Mouse (Mus musculus): ENCODE data around the gene Abca17. TPM values are rescaled to one million over a fixed set of nuclear protein-coding genes. Genes with fewer than 3 reads are reported as not detected.

The Abca17 gene
- polyA plus RNA-seq, 1 experiment from 2014 or later: 0.23 TPM

DNA sequence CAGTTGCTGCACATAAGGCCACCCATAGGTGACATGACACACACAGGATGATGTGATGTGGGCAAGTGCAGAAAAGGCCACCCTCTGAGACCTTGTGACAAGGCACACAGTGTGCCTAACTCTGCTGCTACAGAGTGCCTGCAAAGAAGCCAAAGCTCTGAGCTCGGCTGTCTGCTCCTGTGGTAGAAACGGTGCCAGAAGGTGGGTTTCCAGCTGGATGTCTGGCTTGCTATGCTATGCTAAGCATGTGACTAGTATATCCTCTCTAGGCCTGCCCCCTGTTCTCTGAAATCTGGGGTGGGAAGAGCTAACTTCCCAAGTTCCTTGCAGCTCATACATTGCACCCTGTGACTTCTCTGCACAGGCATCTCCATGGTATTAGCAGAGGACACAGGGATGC, 86.1 kb downstream of the Abca17 start:
- Histone ChIP-seq H3K27me3 (replicated peaks) (no peaks in the 10 kb centered on the region), H3K36me3 (no peaks in the 10 kb centered on the region), H3K4me1 (no peaks in the 10 kb centered on the region), H3K9me3 (no peaks in the 10 kb centered on the region), H3K27ac (no peak overlapping the region), H3K4me2 (no peak overlapping the region), H3K9ac (no peak overlapping the region), H3K4me3 (replicated peaks) (no peak overlapping the region)
- WGBS: 70% methylated on average over 2 of the region's 2 CpGs
- no peak for ATAC-seq (ENCODE audit: insufficient read depth, low FRiP score, low read depth)

DNA sequence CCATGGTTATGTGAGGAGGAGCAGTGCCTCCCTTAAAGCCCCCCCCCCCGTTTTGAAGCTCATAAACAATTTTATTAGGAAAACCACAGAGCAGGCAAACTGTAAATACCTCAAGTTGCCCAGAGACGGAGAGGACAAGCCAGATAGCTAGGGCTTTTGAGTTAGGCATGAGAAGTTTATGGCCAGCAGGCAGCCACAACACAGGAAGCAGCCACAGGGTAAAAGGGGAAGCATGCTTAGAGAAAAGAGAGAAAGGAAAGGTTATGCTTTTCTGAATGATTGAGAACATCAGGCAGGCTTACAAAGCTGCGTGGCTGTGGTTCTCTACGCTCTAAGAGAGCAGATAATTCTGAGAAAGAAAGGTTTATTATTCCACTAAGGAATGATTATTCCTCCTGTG, 90.4 kb downstream of the Abca17 start:
- Histone ChIP-seq H3K4me3 (replicated peaks) (no peak overlapping the region), H3K4me2 (no peak overlapping the region), H3K27me3 (replicated peaks) (no peaks in the 10 kb centered on the region), H3K27ac (no peak overlapping the region), H3K9me3 (no peaks in the 10 kb centered on the region), H3K36me3 (no peaks in the 10 kb centered on the region), H3K9ac (no peak overlapping the region), H3K4me1 (no peaks in the 10 kb centered on the region)
- ATAC-seq (ENCODE audit: insufficient read depth, low FRiP score, low read depth): no peak
- 60% methylated on average over 4 of the region's 4 CpGs for WGBS

DNA sequence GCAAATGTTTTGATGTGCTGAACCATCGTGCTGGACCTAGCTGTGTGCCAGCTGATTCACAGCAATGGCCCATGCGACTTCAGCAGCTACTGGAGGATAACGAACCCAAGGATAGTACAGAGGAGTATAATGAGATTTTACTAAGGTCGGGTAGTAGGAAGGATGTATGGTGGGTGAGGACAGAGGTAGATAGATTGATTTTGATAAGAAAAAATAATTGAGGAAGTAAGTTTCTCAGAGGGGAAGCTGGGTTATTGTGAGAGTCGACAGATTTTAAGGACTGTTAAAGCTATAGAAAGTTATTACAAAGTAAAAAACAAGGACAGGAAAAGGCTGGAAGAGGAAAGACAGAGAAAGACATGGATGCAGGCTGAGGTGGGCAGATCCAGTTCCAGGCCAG, 91.2 kb downstream of the Abca17 start:
- ATAC-seq (ENCODE audit: insufficient read depth, low FRiP score, low read depth): no peak
- no peak overlapping the region for H3K4me3 ChIP-seq (replicated peaks)
- H3K4me2 ChIP-seq: no peak overlapping the region
- H3K27me3 ChIP-seq (replicated peaks): no peaks in the 10 kb centered on the region
- no peaks in the 10 kb centered on the region for H3K36me3 ChIP-seq
- H3K4me1 ChIP-seq: no peaks in the 10 kb centered on the region
- no peak overlapping the region for H3K27ac ChIP-seq
- H3K9ac ChIP-seq: no peak overlapping the region
- H3K9me3 ChIP-seq: no peaks in the 10 kb centered on the region
- 70% methylated on average over 5 of the region's 5 CpGs for WGBS

DNA sequence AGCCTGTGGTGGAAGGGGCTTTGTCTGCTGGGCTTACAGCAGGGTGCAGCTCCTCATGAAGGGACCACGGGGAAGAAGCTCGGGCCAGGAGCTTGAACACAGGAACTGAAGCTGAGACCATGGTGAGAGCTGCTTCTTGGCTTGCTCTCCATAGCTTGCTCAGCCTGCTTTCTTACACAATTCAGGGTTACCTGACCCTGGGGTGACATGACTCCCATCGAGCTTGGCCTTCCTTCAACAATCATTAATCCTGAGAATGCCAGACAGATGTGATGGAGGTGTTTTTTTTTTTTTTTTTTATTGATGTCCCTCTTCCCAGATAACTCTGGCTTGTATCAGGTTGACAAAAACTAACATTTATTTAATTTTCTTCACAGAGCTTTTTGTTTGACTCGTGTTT, 91.9 kb downstream of the Abca17 start:
- no peak overlapping the region for H3K27ac ChIP-seq
- H3K9me3 ChIP-seq: no peaks in the 10 kb centered on the region
- 49% methylated on average over 4 of the region's 4 CpGs for WGBS
- no peak overlapping the region for H3K9ac ChIP-seq
- H3K27me3 ChIP-seq (replicated peaks): no peaks in the 10 kb centered on the region
- H3K36me3 ChIP-seq: no peaks in the 10 kb centered on the region
- H3K4me2 ChIP-seq: no peak overlapping the region
- no peak for ATAC-seq (ENCODE audit: insufficient read depth, low FRiP score, low read depth)
- no peaks in the 10 kb centered on the region for H3K4me1 ChIP-seq
- no peak overlapping the region for H3K4me3 ChIP-seq (replicated peaks)

DNA sequence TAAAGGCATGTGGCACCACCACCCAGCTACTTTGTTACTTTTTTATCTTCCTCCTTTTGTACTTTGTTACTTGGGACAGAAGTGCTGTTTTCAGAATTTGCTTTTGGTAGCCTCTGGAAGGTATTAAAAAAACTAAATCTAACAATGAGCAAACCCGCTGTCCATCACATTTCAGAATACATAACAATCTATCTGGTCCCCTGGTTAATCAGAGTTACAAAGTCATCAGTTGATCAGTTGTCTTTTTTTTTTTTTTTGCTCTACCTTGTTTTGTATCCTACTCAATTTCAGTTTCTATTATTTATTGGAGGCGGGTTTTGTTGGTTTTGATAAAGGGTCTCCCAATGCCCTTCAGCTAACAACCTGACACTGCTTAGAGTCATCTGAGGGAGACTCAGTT, 98.5 kb downstream of the Abca17 start:
- no peaks in the 10 kb centered on the region for H3K27me3 ChIP-seq (replicated peaks)
- H3K9ac ChIP-seq: no peak overlapping the region
- H3K4me2 ChIP-seq: no peak overlapping the region; the same call in 1 of the 2 replicates
- H3K27ac ChIP-seq: no peak overlapping the region
- H3K9me3 ChIP-seq: no peaks in the 10 kb centered on the region
- ATAC-seq (ENCODE audit: insufficient read depth, low FRiP score, low read depth): no peak
- 96% methylated on average over 2 of the region's 2 CpGs for WGBS
- peaks cover 13% of the 10 kb centered on the region for H3K4me1 ChIP-seq
- no peak overlapping the region for H3K4me3 ChIP-seq (replicated peaks)
- H3K36me3 ChIP-seq: peaks cover 16% of the 10 kb centered on the region

DNA sequence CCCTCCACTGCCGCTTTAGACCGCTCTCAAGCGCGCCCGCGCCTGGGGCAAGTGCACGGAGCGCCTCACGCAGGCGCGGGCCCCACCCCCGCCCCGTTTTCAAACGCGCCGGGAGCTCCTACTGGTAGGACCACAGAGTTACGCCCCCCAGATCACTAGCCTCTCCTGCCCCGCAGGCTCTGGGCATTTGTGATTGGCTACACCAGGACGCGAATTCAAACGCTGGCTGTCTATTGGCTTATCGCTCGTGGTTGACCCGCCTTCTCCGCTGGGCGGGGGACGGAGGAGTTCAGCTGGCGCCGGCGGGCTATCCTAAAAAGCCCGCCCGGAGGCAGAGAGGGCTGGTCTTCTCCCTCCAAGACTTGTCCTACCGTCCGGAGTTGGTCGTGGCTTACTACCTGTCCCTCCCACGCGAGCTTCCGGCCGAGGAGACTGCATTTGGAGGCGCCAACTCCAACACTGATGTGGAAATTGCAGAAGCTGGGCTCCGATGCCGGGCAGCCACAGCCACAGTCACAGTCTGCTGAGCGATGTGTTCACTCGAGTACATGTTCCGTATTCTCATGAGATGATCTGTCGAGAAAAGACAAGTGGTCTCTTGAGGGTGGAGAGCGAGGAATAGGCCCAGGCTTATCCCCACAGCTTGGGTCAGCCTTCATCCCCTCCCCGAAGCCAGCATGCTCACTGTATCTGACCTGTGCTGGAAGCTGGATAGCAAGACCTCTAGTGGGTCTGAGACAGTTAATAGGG, 99.4 kb downstream of the Abca17 start, which contains the start of gene Ccnf:
TSS of gene Ccnf (minus strand) at position 165 of the 750 bp plus-strand sequence.
- H3K9ac ChIP-seq: peak within 1 kb of the TSS; percentile 64
- H3K4me2 ChIP-seq: peak within 1 kb of the TSS; percentile 73
- no peaks in the 10 kb centered on the region for H3K27me3 ChIP-seq (replicated peaks)
- ATAC-seq (ENCODE audit: insufficient read depth, low FRiP score, low read depth): peak; percentile 100
- peaks cover 16% of the 10 kb centered on the region for H3K36me3 ChIP-seq
- peaks cover 13% of the 10 kb centered on the region for H3K4me1 ChIP-seq
- under 1% methylated on average over 48 of the region's 48 CpGs for WGBS
- peak within 1 kb of the TSS; percentile 82 for H3K4me3 ChIP-seq (replicated peaks)
- H3K27ac ChIP-seq: peak within 1 kb of the TSS; percentile 81
- H3K9me3 ChIP-seq: no peaks in the 10 kb centered on the region

DNA sequence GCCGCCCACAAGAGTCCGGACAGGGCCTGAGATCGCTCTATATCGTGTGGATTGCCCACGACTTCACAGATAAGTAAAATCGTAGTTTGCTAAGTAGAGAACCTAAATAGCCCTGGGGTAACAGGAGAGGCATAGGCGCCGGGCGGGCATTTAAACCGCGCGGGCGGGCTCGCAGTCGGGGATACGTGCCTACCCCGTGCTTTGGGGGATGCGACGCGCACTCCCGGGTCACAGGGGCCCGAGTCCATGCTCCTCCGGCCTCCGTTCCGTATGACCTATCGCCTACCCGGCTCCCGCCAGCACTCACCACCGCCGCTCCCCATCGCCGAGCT, 99.9 kb downstream of the Abca17 start:
- WGBS: under 1% methylated on average over 32 of the region's 32 CpGs
- peak overlapping the region; percentile 73 for H3K4me2 ChIP-seq
- H3K4me1 ChIP-seq: peaks cover 13% of the 10 kb centered on the region
- ATAC-seq (ENCODE audit: insufficient read depth, low FRiP score, low read depth): no peak
- no peaks in the 10 kb centered on the region for H3K27me3 ChIP-seq (replicated peaks)
- peak overlapping the region; percentile 82 for H3K4me3 ChIP-seq (replicated peaks)
- peak overlapping the region; percentile 64 for H3K9ac ChIP-seq
- no peaks in the 10 kb centered on the region for H3K9me3 ChIP-seq
- peaks cover 20% of the 10 kb centered on the region for H3K36me3 ChIP-seq
- H3K27ac ChIP-seq: peak overlapping the region; percentile 62; the same call in 1 of the 2 replicates

DNA sequence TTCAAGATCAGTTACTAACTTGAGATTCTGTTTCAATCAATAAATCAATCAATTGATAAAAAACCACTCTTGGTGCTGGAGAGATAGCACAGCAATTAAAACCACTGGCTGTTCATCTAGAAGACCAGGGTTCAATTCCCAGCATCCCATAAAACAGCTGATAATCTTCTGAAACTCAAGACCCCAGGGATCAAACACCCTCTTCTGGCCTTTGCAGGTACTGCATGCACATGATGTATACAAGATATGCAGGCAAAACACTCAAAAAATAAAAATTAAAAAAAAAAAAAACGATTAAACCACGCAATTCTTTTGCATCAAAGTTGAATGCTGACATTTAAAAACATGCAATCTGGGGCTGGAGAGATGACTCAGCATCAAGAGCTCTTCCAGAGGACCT, 102.2 kb downstream of the Abca17 start:
- Histone ChIP-seq H3K4me2 (no peak overlapping the region), H3K9me3 (no peaks in the 10 kb centered on the region), H3K36me3 (peaks cover 37% of the 10 kb centered on the region), H3K27ac (no peak overlapping the region), H3K9ac (no peak overlapping the region), H3K4me3 (replicated peaks) (no peak overlapping the region), H3K27me3 (replicated peaks) (no peaks in the 10 kb centered on the region), H3K4me1 (peaks cover 13% of the 10 kb centered on the region)
- no peak for ATAC-seq (ENCODE audit: insufficient read depth, low FRiP score, low read depth)
- WGBS: 100% methylated on average over 2 of the region's 2 CpGs

DNA sequence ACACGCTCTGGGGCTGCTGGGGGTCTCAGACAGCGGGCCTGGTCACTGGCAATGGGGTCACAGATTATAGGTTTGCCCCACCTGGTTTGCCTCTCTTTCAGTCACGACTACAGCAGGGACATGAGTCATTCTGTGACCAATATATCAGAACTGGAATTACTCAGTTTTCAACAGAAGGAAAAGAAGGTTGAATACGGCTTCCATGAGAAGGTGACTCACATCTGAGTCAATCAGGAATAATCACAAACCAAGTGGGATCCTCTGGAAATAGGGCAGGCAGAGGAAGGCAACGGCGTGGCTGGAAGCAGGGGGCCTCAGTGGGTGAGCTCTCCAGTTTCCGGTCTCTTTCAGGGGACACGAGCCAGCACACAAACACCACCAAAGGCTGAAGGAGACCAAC, 106.8 kb downstream of the Abca17 start:
- H3K9ac ChIP-seq: no peak overlapping the region
- no peaks in the 10 kb centered on the region for H3K9me3 ChIP-seq
- no peak for ATAC-seq (ENCODE audit: insufficient read depth, low FRiP score, low read depth)
- H3K27ac ChIP-seq: no peak overlapping the region
- no peak overlapping the region for H3K4me3 ChIP-seq (replicated peaks)
- no peaks in the 10 kb centered on the region for H3K27me3 ChIP-seq (replicated peaks)
- no peak overlapping the region for H3K4me2 ChIP-seq
- no peaks in the 10 kb centered on the region for H3K4me1 ChIP-seq
- H3K36me3 ChIP-seq: peaks cover 71% of the 10 kb centered on the region
- WGBS: 98% methylated on average over 8 of the region's 8 CpGs

DNA sequence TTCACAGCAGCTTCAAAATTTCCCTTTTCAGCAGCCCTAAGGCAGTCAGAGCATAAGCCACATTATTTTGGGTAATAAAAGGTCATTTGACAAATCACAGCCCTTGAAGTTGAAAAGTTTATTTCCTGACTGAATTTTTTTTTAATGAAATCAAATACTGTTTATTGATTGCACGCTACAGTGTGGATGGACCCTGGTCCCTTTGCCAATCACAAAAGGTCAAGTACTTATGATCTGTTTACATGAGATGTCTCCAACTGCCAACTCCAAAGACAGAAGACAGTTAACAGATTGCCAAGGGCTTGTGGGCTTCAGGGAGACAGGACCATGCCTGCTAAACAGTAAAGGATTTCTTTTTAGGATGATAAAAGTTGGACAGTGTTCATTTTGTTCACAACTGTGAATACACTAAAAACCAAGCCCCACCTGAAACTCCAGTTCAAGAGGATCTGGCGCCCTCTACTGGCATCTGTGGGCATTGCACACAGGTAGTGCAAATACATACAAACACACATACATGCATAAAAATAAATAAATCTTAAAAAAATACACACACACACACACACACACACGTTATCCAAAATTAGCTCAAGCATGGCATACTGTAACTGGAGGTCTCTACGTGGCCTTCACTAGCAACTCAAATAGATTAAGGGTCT, 107.4 kb downstream of the Abca17 start:
- Histone ChIP-seq H3K4me1 (no peaks in the 10 kb centered on the region), H3K9me3 (no peaks in the 10 kb centered on the region), H3K27me3 (replicated peaks) (no peaks in the 10 kb centered on the region), H3K27ac (no peak overlapping the region), H3K9ac (no peak overlapping the region), H3K4me2 (no peak overlapping the region), H3K4me3 (replicated peaks) (no peak overlapping the region), H3K36me3 (peaks cover 70% of the 10 kb centered on the region)
- WGBS: 84% methylated on average over 4 of the region's 4 CpGs
- no peak for ATAC-seq (ENCODE audit: insufficient read depth, low FRiP score, low read depth)

DNA sequence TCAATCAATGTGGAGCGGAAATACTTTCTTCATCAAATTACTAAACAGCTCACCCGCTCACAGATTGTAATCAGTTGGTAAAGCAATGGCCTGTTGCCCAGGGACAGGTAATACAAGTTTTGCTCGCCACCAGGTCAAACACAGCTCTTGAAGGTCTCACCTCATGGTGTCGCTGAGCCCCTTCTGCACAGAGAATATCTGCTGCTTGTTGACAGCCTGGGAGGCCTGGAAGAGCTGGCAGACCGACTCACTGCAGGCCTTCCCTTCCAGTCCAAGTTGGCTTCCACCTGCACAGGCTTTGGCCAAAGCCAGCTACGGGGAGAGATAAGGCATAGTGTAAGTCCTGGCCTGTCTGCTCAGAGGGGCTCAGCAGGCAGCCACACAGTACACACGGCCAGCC, 113.9 kb downstream of the Abca17 start:
- H3K9me3 ChIP-seq: no peaks in the 10 kb centered on the region
- no peak for ATAC-seq (ENCODE audit: insufficient read depth, low FRiP score, low read depth)
- no peaks in the 10 kb centered on the region for H3K4me1 ChIP-seq
- H3K36me3 ChIP-seq: peaks cover 64% of the 10 kb centered on the region
- no peak overlapping the region for H3K4me3 ChIP-seq (replicated peaks)
- no peak overlapping the region for H3K27ac ChIP-seq
- WGBS: 95% methylated on average over 7 of the region's 7 CpGs
- no peaks in the 10 kb centered on the region for H3K27me3 ChIP-seq (replicated peaks)
- H3K4me2 ChIP-seq: no peak overlapping the region
- H3K9ac ChIP-seq: no peak overlapping the region

DNA sequence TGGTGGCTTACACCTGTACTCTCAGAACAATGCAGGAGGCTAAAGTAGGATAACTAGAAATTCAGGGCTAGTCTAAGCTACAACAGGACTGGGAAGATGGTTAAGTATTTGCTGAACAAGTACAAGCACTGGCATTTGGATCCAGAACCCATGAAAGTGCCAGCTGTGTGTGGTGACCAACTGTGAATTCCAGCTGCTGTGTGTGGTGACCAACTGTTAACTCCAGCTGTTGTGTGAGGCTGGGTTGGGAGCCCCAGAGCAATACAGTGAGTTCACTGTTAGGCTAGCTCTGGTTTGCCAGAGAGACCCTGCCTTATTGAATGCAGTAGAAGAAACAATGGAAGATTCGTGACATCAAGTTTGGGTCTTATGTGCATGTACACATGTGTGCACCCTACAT, 114.4 kb downstream of the Abca17 start:
- no peak overlapping the region for H3K27ac ChIP-seq
- no peaks in the 10 kb centered on the region for H3K4me1 ChIP-seq
- H3K9me3 ChIP-seq: no peaks in the 10 kb centered on the region
- 97% methylated on average over 1 of the region's 1 CpGs for WGBS
- no peaks in the 10 kb centered on the region for H3K27me3 ChIP-seq (replicated peaks)
- no peak overlapping the region for H3K4me3 ChIP-seq (replicated peaks)
- peaks cover 66% of the 10 kb centered on the region for H3K36me3 ChIP-seq
- no peak for ATAC-seq (ENCODE audit: insufficient read depth, low FRiP score, low read depth)
- H3K9ac ChIP-seq: no peak overlapping the region
- no peak overlapping the region for H3K4me2 ChIP-seq
